Mouse (Mus musculus) left cerebral cortex, adult 11 months (tissue): ENCODE measurements around the gene Nell2.
A peak's percentile ranks its signal among the peaks of the same experiment; 100 is the strongest.

Source experiments
- DNase-seq: peaks from one replicate; pipeline ENCODE4 v3.0.0; 2022; ENCODE audit warnings: low spot score

Gene Nell2

DNA sequence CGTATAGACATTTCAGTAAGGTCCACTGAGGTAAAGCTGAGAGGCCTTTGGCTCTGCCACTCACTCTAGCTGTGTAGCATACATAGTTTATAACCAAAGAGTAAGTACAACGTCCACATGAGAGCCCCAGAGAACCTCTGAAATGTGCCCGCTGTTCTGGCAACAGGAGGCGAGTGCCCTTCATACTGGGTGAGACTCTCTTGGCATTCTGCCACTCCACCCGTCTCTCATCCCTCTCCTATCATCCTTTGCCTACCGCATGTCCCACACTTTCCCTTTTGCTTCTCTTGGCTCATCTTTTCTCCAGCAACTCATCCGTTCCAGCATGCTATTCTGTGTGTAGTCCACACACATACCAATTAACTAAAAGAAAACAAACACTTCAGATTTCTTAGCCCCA lies 442.4 kb downstream of the Nell2 start:
- no peak for DNase-seq

DNA sequence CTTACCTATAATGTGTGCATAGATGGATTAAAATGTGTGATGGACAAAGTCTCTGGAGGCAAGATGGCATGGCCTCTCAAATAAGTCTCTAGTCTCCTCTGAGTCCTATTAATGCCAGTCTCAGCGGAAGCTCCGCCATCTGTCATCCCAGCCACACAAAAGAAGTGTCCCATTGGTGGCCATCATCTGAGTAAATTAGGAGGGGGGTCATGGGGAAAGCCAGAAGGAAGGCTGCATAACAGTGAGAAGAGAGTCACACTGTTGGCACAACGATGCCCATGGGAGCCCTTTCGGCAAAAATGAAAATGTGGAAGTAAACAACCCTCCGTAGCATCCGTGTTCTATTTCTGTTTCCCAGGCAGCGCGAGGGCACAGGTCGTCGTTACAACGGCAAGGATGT lies 446.7 kb downstream of the Nell2 start:
- no peak for DNase-seq

DNA sequence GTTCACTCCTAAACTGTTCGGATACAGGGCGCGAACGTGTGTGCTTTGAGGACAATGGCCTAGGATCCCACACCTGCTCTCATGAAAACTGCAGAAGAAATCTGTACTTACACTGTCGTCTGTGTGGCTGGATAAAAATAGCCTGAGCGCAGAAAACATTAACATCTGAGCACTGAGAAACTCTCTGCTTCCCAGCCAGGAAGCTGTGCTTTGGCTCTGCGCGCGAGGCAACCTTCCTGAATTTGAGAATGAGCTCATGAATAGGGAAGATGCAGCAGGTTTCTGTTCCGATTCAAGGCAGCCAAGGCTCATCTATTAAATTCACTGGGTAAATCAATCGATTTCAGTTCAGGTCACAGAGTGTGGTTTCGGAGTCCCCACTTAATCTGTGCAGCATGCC lies 453.0 kb downstream of the Nell2 start:
- DNase-seq, result peak; percentile 49

DNA sequence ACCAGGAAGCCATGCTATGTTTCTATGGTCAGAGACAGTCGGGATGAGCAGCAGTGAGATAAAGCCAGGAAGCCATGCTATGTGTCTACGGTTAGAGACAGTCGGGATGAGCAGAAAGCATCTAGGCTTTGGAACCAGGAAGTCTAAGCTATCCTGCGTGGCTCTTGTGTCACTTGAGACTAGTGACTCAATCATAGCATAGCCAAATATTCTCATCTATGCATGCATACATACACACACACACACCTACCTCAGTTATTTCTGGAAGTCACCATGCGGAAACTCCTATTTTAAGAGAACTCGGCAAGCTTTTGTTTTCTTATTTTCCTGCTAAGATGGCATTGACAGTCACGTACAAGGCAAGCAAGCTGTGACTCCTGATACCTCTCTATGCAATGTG lies 457.5 kb downstream of the Nell2 start:
- no peak for DNase-seq

DNA sequence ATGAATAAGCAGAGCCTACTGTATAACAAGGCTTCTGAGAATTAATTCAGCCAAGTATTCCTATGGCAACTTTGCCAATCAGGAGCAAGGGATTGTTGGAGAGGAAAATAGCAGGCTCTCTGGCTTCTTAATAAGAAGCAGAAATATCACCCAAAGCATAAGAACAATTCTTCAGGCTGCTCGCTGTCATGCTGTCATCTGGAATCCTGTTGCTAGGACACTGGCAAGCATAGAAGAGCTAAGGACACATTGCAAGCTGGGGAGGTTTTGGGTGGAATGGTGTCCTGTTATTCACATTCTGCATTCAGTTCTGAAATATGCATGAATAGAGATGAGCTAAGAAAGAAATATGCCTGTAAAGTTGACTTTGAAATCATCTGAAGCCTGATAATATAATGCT lies 459.6 kb downstream of the Nell2 start:
- DNase-seq, result no peak

DNA sequence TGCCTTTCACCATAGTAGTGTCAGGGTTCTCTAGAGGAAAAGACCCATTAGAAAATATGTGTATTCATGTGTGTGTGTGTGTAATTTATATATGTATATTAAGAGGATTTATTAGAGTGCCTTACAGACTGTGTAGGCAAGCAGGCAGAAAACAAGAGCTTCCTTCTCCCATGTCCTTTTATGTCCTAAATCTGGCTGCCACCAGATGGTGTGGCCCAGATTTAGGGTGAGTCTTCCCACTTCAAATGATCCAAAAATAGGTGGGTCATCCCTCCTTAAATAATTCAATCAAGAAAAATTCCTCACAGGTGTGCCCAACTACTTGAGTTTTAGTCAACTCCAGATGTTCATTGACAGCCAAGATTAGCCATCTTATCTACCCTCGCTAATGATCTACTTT lies 460.3 kb downstream of the Nell2 start:
- DNase-seq, result no peak

DNA sequence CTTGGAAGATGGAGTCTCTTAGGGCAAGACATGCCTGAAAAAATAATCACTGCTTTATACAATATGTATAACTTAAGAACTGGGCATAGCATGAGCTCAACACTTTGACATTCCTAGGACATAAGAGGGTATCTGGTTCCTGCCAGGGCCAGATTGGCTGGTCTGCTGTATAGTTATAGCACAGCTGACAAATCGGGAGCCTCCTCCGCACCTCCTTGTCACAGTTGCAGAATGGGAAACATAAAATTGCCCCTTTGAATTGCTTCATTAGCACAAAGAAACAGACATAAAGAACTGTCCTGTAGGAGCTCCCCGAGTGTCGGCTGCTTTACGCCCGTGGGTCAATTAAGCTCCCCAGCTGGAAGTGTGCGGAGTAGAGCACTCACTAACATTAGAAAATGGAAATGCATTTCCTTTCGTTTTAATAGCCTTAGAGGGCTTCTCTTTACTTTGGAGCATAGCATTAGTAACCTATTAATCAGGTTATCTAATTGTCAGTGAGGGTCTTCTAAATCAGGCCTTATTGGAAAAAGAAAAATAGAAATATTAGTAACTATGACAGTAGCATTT lies 473.2 kb downstream of the Nell2 start:
- no peak for DNase-seq

DNA sequence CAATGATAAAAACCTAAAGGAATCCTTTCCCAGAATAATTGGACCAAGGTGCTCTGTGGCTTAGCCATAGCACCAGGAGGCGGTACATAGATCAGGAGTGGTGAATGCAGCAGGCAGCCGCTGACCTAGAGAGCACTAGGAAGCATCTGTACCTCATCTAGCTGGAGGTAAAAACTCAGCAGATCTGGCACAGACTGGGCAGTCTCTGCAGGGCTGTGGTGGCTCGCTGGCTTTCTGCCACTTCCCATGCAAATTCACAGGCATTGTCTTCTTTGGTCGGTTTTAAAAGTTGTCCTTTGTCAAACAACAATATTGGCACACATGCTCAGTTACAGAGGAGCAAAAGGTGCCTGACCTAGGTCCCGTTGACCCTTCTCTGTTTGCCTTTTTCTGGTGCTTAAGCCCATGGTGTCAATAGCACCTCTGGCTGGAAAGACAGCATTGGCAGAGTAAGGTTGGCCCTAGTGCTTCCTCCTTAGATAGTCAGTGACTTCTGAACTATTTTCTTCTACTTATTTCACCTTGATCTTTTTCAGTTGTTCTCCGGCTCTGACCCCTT lies 479.1 kb downstream of the Nell2 start:
- no peak for DNase-seq

DNA sequence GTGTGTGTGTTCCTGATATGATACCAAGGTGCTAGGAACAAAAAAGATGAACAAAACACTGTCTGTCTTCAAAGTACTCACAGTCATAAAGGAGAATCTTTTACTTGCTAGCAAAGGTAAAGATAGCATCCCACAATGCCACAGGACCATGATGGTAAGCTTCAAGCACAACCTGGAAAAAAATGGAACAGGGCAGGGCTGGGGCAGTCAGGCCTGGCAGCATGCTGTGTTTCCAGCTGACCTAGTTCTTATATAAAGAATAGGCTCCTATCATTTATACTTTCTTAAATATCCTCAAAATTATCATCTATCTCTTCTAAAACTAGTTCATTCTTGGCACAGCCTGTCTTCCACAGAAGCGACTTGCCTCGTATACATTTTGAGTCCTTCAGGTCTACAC lies 480.9 kb downstream of the Nell2 start:
- DNase-seq, result no peak

DNA sequence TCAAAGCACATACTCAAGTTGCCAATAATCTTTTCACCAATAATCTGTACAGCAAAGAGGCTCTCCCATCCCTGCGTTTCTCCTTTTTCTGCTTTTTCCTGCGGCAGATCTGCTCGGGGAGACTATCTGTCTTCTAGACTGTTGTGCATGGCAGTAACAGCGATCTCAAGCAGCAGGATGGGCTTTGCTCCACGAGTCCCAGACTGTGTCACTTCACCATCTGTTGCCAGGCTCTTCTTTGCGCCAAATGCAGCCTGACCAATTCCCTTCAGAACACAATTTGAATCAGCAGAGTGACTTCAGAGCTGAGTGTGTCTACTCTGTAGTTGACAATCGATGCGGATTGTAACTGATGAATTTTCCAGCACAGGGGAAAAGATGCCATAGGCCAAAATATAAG lies 484.3 kb downstream of the Nell2 start:
- peak; percentile 26 for DNase-seq

DNA sequence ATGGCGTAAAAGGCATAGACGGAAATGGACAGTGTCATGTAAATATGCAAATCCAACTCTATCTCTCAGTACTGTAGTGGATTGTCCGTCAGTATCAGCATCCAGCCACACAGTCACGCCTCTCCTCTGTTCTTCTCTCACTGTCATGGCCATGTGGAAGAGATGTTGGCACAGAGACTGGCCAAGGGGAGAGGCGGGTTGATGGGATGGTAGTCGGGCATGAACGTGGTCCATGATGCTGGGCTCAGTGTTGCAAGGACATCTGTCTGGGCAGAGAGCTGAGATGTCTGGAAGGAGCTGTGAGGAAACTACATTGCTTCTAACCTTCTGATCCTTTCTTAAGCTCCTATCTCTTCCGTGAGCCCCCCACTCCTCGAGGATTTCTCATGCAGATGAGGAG lies 485.9 kb downstream of the Nell2 start:
- no peak for DNase-seq

DNA sequence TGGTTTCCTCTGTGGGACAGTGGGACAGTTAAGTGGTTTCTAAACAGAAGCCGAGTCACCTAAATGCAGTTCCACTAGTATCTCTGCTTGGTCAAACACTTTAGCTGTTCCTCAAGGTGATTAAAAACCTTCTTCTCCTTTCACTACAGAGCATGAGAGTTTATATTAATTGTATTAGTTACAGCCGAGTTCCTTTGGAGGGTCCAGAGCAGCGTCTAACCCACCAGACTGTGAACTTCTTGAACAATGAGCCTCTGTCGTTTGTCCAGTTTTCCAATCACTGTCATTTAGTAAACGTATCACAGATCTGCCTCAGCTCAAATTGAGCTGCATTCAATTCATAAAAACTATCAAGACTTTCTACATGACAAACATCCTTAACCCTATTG lies 498.9 kb downstream of the Nell2 start:
- DNase-seq, result no peak

DNA sequence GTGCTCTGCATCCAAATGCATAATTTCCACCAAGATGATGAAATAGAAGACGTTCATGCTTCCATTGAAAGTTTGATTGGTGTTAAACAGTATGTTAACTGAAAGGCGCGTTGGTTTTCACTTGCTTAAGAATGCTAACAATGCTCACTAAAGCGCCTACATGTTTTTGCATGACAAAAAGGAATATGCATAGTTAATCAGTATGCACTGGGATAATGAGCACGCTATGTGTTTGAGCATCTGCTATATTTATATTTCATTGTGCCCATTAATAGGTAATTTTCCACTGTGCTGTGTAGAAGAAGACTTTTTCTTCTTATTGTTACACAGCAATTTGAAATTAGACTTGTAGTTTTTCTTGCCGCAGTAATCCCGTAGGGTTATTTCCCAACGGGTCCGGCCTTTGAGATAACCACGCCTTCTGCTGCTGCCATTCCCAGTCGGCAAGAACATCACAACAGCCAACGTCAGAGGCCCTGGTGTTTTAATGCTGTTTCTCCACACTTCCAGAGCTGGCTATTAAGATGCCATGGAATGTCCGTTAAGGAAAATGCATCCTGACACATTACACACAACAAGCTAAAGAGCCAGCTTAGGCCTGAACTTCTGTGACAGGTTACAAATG lies 499.4 kb downstream of the Nell2 start:
- DNase-seq, result no peak
